In genomic region chr8:25429846-25430482, GRCm38 (mm10) we compare ENCODE assay signal across 12 mouse cellular contexts.
DNase-seq lines count a peak whose midpoint lies in the region; ATAC-seq and TF ChIP-seq lines count a peak whose summit lies in the region.
"Had no signal": no experiment of that assay in that cellular context is flagged by ENCODE, and none has a peak within 500 bp of the region (broad histone marks: within the 10 kb centered on the region; RNA-seq: fewer than 3 reads in every experiment).

No protein-coding gene starts in this region.

- H3K36me3 ChIP-seq in kidney, postnatal 0 days (ENCODE audit: insufficient read depth, low read length), result no peaks in the 10 kb centered on the region
- no peaks in the 10 kb centered on the region for H3K36me3 ChIP-seq in forebrain, embryonic 12.5 days (replicated peaks)
- no peaks in the 10 kb centered on the region for H3K36me3 ChIP-seq in limb, embryonic 10.5 days
- H3K36me3 ChIP-seq in neural tube, embryonic 14.5 days (ENCODE audit: control insufficient read depth, insufficient read depth, low read length), result no peaks in the 10 kb centered on the region
- H3K36me3 ChIP-seq: embryonic facial prominence, embryonic 12.5 days; liver, embryonic 13.5 days had no signal

- no peaks in the 10 kb centered on the region for H3K27me3 ChIP-seq in kidney, postnatal 0 days (ENCODE audit: insufficient read depth, low read length)
- no peaks in the 10 kb centered on the region for H3K27me3 ChIP-seq in forebrain, embryonic 12.5 days
- no peaks in the 10 kb centered on the region for H3K27me3 ChIP-seq in limb, embryonic 10.5 days (ENCODE audit: low read depth, poor library complexity, severe bottlenecking)
- H3K27me3 ChIP-seq in neural tube, embryonic 14.5 days (ENCODE audit: control insufficient read depth, insufficient read depth, low read length), result no peaks in the 10 kb centered on the region
- H3K27me3 ChIP-seq: embryonic facial prominence, embryonic 12.5 days; liver, embryonic 13.5 days had no signal

- H3K27ac ChIP-seq in kidney, postnatal 0 days, result 0 out of 2 replicates have a peak overlapping the region, but pooled peaks have one; percentile 13
- 0 out of 2 replicates have a peak overlapping the region, but pooled peaks have one; percentile 0 for H3K27ac ChIP-seq in forebrain, embryonic 12.5 days
- peak overlapping the region; percentile 76 for H3K27ac ChIP-seq in limb, embryonic 10.5 days
- peak overlapping the region; percentile 55; the same call in 1 of the 2 replicates for H3K27ac ChIP-seq in neural tube, embryonic 14.5 days (ENCODE audit: low read depth, low read length)
- H3K27ac ChIP-seq: liver, embryonic 13.5 days had no signal

- H3K4me2 ChIP-seq in kidney, postnatal 0 days (ENCODE audit: low read length), result no peak overlapping the region
- no peak overlapping the region for H3K4me2 ChIP-seq in forebrain, embryonic 12.5 days
- H3K4me2 ChIP-seq in neural tube, embryonic 14.5 days (ENCODE audit: low read depth, low read length), result no peak overlapping the region
- H3K4me2 ChIP-seq: embryonic facial prominence, embryonic 12.5 days; liver, embryonic 13.5 days had no signal

- H3K4me3 ChIP-seq in kidney, postnatal 0 days (replicated peaks; ENCODE audit: low read depth, low read length), result no peak overlapping the region
- H3K4me3 ChIP-seq in forebrain, embryonic 12.5 days (replicated peaks), result no peak overlapping the region
- no peak overlapping the region for H3K4me3 ChIP-seq in limb, embryonic 10.5 days
- H3K4me3 ChIP-seq in neural tube, embryonic 14.5 days (ENCODE audit: low read depth, low read length), result no peak overlapping the region
- H3K4me3 ChIP-seq: embryonic facial prominence, embryonic 12.5 days; liver, embryonic 13.5 days had no signal

- DNase-seq in kidney, postnatal 0 days (ENCODE audit: low spot score), result no peak
- no peak for DNase-seq in kidney, postnatal 14 days
- DNase-seq in limb, embryonic 10.5 days (ENCODE audit: low spot score), result peak; percentile 60
- no peak for DNase-seq in cerebellum, postnatal 14 days
- DNase-seq: heart, postnatal 10 days; liver, embryonic 13.5 days; right cerebral cortex, postnatal 25 days had no signal

- 47% methylated on average over 19 of the region's 19 CpGs for WGBS in kidney, postnatal 0 days
- WGBS in forebrain, embryonic 12.5 days, result 52% methylated on average over 19 of the region's 19 CpGs
- 63% methylated on average over 19 of the region's 19 CpGs for WGBS in limb, embryonic 10.5 days
- 59% methylated on average over 19 of the region's 19 CpGs for WGBS in neural tube, embryonic 14.5 days

- no peak overlapping the region for H3K9ac ChIP-seq in kidney, postnatal 0 days (ENCODE audit: low read depth, low read length)
- 0 out of 2 replicates have a peak overlapping the region, but pooled peaks have one; percentile 9 for H3K9ac ChIP-seq in forebrain, embryonic 12.5 days
- no peak overlapping the region for H3K9ac ChIP-seq in neural tube, embryonic 14.5 days (replicated peaks; ENCODE audit: low read depth, low read length)
- H3K9ac ChIP-seq: embryonic facial prominence, embryonic 12.5 days; liver, embryonic 13.5 days had no signal

- H3K4me1 ChIP-seq in kidney, postnatal 0 days (replicated peaks; ENCODE audit: insufficient read depth, low read length), result peaks cover 16% of the 10 kb centered on the region
- H3K4me1 ChIP-seq in forebrain, embryonic 12.5 days, result peaks cover 17% of the 10 kb centered on the region
- peaks cover 37% of the 10 kb centered on the region for H3K4me1 ChIP-seq in limb, embryonic 10.5 days
- H3K4me1 ChIP-seq in neural tube, embryonic 14.5 days (ENCODE audit: control insufficient read depth, insufficient read depth, low read length), result peaks cover 3% of the 10 kb centered on the region; the same call in 1 of the 2 replicates

- H3K9me3 ChIP-seq in kidney, postnatal 0 days (replicated peaks; ENCODE audit: low read length), result no peaks in the 10 kb centered on the region
- H3K9me3 ChIP-seq in forebrain, embryonic 12.5 days, result peaks cover 5% of the 10 kb centered on the region; the same call in 1 of the 2 replicates
- no peaks in the 10 kb centered on the region for H3K9me3 ChIP-seq in limb, embryonic 10.5 days (replicated peaks)
- H3K9me3 ChIP-seq in neural tube, embryonic 14.5 days (ENCODE audit: control insufficient read depth, low read length), result no peaks in the 10 kb centered on the region
- H3K9me3 ChIP-seq: liver, embryonic 13.5 days had no signal

- ATAC-seq in kidney, postnatal 0 days (replicated peaks; ENCODE audit: low FRiP score, low read depth), result no peak
- peak; percentile 57; the same call in 1 of the 2 replicates for ATAC-seq in forebrain, embryonic 12.5 days (ENCODE audit: low FRiP score)
- ATAC-seq in neural tube, embryonic 14.5 days (ENCODE audit: low read depth), result peak; percentile 72
- ATAC-seq in granulocyte monocyte progenitor cell, adult 5-6 weeks (replicated peaks; ENCODE audit: poor library complexity, severe bottlenecking), result no peak
- ATAC-seq in megakaryocyte, adult 5-6 weeks (ENCODE audit: poor library complexity, severe bottlenecking), result no peak

- TF ChIP-seq CTCF in kidney, postnatal 0 days (IDR thresholded peaks at IDR 0.05; ENCODE audit: low read depth), result no peak

Comparison
In these comparisons a context has a peak if more than half of its experiments do, and no peak if none do; other contexts are left out.
1. ATAC-seq: peak in forebrain, embryonic 12.5 days (single experiment) and neural tube, embryonic 14.5 days (single experiment); none in kidney, postnatal 0 days (single experiment), granulocyte monocyte progenitor cell, adult 5-6 weeks (single experiment) and megakaryocyte, adult 5-6 weeks (single experiment).
2. H3K27ac ChIP-seq: peak in every context shown above with its lines; median percentile 76 in limb, embryonic 10.5 days; 55 in neural tube, embryonic 14.5 days; 13 in kidney, postnatal 0 days; 0 in forebrain, embryonic 12.5 days.